Mouse (Mus musculus): Measurements from ENCODE around the gene Prlhr. TPM values are rescaled to one million over a fixed set of nuclear protein-coding genes. Genes with fewer than 3 reads are reported as not detected.

Prlhr gene
- total RNA-seq (2021), result not detected
- polyA plus RNA-seq (2012; rRNA removed), result 0.09 TPM in 1 of 2 replicates, not detected in the other
- long read RNA-seq, result 0 reads

DNA sequence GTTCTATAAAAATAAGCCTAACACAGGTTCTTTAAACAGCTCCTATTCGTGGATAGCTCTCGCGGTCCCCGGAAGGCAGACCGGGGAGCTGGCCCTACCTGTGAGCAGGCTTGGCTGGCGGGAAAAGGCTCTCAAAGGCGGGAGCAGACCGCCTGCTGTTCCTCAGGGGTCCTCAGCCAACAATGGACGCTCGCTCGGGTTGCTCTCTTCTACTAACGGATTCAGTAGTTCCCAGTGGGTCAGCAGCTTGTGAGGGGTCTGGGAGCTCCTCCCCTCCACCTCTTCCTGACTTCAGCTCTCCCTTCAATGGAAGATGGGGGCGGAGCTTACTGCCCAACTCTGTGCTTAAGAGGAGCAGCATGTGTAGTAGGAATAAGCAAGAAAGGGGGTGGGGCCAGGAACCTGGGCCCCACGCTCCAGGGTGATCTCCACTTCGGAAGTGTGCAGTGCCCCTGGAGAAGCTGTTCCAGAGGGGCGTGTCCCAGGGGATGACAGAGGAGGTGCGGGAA is at the start of gene Prlhr:
Gene Prlhr (minus strand): TSS at position 51 of the 509 bp plus-strand sequence.
- Histone ChIP-seq H3K36me3 (ENCODE audit: control insufficient read depth, insufficient read depth, low read length) (no peaks in the 10 kb centered on the region; the same call in 1 of the 2 replicates), H3K27ac (no peak within 1 kb of the TSS), H3K27me3 (ENCODE audit: control insufficient read depth, insufficient read depth, low read length) (peaks cover 20% of the 10 kb centered on the region), H3K4me1 (ENCODE audit: control insufficient read depth, insufficient read depth, low read length) (no peaks in the 10 kb centered on the region; the same call in 1 of the 2 replicates), H3K4me3 (no peak within 1 kb of the TSS), H3K79me2 (replicated peaks; ENCODE audit: control insufficient read depth, insufficient read depth, low read length) (no peaks in the 10 kb centered on the region), H3K9ac (ENCODE audit: low read depth, low read length) (no peak within 1 kb of the TSS)
- 10% methylated on average over 17 of the region's 17 CpGs for WGBS
- DNase-seq, result no peak
- TF ChIP-seq CTCF (IDR thresholded peaks at IDR 0.05) (no peak), POLR2A (IDR thresholded peaks at IDR 0.05; ENCODE audit: insufficient read depth, low read depth, low read length) (no peak), EP300 (IDR thresholded peaks at IDR 0.05; ENCODE audit: insufficient read depth, low read depth, low read length) (no peak)
- intact Hi-C loops (cut with DNase I), result loop anchor here (5.0 kb wide), 1 partner anchor 84 kb away; no protein-coding TSS in a partner anchor

GRCm38 (mm10) chr19:60515064-60515463 is 47.0 kb upstream of the Prlhr start:
- Histone ChIP-seq H3K4me3 (no peak overlapping the region), H3K79me2 (replicated peaks; ENCODE audit: control insufficient read depth, insufficient read depth, low read length) (no peaks in the 10 kb centered on the region), H3K27ac (no peak overlapping the region), H3K4me1 (ENCODE audit: control insufficient read depth, insufficient read depth, low read length) (no peaks in the 10 kb centered on the region), H3K27me3 (ENCODE audit: control insufficient read depth, insufficient read depth, low read length) (no peaks in the 10 kb centered on the region), H3K36me3 (ENCODE audit: control insufficient read depth, insufficient read depth, low read length) (no peaks in the 10 kb centered on the region), H3K9ac (ENCODE audit: low read depth, low read length) (no peak overlapping the region)
- intact Hi-C loops (cut with DNase I), result no loop called here
- WGBS, result 42% methylated on average over 2 of the region's 2 CpGs
- DNase-seq, result no peak
- no peak for TF ChIP-seq CTCF (IDR thresholded peaks at IDR 0.05)
- no peak for TF ChIP-seq EP300 (IDR thresholded peaks at IDR 0.05; ENCODE audit: insufficient read depth, low read depth, low read length)
- no peak for TF ChIP-seq POLR2A (IDR thresholded peaks at IDR 0.05; ENCODE audit: insufficient read depth, low read depth, low read length)

- H3K27me3 ChIP-seq (ENCODE audit: control insufficient read depth, insufficient read depth, low read length), result no peaks in the 10 kb centered on the region
- no peaks in the 10 kb centered on the region for H3K36me3 ChIP-seq (ENCODE audit: control insufficient read depth, insufficient read depth, low read length)
- H3K27ac ChIP-seq, result no peak overlapping the region
- H3K9ac ChIP-seq (ENCODE audit: low read depth, low read length), result no peak overlapping the region
- TF ChIP-seq EP300 (IDR thresholded peaks at IDR 0.05; ENCODE audit: insufficient read depth, low read depth, low read length) (no peak), POLR2A (IDR thresholded peaks at IDR 0.05; ENCODE audit: insufficient read depth, low read depth, low read length) (no peak), CTCF (IDR thresholded peaks at IDR 0.05) (no peak)
- no peak overlapping the region for H3K4me3 ChIP-seq
- DNase-seq, result no peak
- intact Hi-C loops (cut with DNase I), result no loop called here
- 59% methylated on average over 3 of the region's 3 CpGs for WGBS
- no peaks in the 10 kb centered on the region for H3K4me1 ChIP-seq (ENCODE audit: control insufficient read depth, insufficient read depth, low read length)
- H3K79me2 ChIP-seq (replicated peaks; ENCODE audit: control insufficient read depth, insufficient read depth, low read length), result no peaks in the 10 kb centered on the region
Measured at GRCm38 (mm10) chr19:60513431-60513830, 45.3 kb upstream of the Prlhr start.

- H3K4me1 ChIP-seq (ENCODE audit: control insufficient read depth, insufficient read depth, low read length), result no peaks in the 10 kb centered on the region
- intact Hi-C loops (cut with DNase I), result no loop called here
- DNase-seq, result no peak
- TF ChIP-seq POLR2A (IDR thresholded peaks at IDR 0.05; ENCODE audit: insufficient read depth, low read depth, low read length) (no peak), CTCF (IDR thresholded peaks at IDR 0.05) (no peak), EP300 (IDR thresholded peaks at IDR 0.05; ENCODE audit: insufficient read depth, low read depth, low read length) (no peak)
- H3K79me2 ChIP-seq (replicated peaks; ENCODE audit: control insufficient read depth, insufficient read depth, low read length), result no peaks in the 10 kb centered on the region
- H3K4me3 ChIP-seq, result no peak overlapping the region
- H3K27ac ChIP-seq, result no peak overlapping the region
- no peak overlapping the region for H3K9ac ChIP-seq (ENCODE audit: low read depth, low read length)
- H3K36me3 ChIP-seq (ENCODE audit: control insufficient read depth, insufficient read depth, low read length), result no peaks in the 10 kb centered on the region
- no peaks in the 10 kb centered on the region for H3K27me3 ChIP-seq (ENCODE audit: control insufficient read depth, insufficient read depth, low read length)
Measured at GRCm38 (mm10) chr19:60500209-60500608, 32.1 kb upstream of the Prlhr start.

GRCm38 (mm10) chr19:60497171-60497570 is 29.1 kb upstream of the Prlhr start:
- WGBS, result 59% methylated on average over 4 of the region's 4 CpGs
- H3K9ac ChIP-seq (ENCODE audit: low read depth, low read length), result no peak overlapping the region
- intact Hi-C loops (cut with DNase I), result no loop called here
- no peaks in the 10 kb centered on the region for H3K79me2 ChIP-seq (replicated peaks; ENCODE audit: control insufficient read depth, insufficient read depth, low read length)
- no peaks in the 10 kb centered on the region for H3K36me3 ChIP-seq (ENCODE audit: control insufficient read depth, insufficient read depth, low read length)
- H3K4me3 ChIP-seq, result no peak overlapping the region
- DNase-seq, result no peak
- no peak for TF ChIP-seq EP300 (IDR thresholded peaks at IDR 0.05; ENCODE audit: insufficient read depth, low read depth, low read length)
- no peak for TF ChIP-seq CTCF (IDR thresholded peaks at IDR 0.05)
- H3K27me3 ChIP-seq (ENCODE audit: control insufficient read depth, insufficient read depth, low read length), result no peaks in the 10 kb centered on the region
- no peaks in the 10 kb centered on the region for H3K4me1 ChIP-seq (ENCODE audit: control insufficient read depth, insufficient read depth, low read length)
- no peak overlapping the region for H3K27ac ChIP-seq

GRCm38 (mm10) chr19:60495772-60496171 is 27.7 kb upstream of the Prlhr start:
- H3K36me3 ChIP-seq (ENCODE audit: control insufficient read depth, insufficient read depth, low read length), result no peaks in the 10 kb centered on the region
- H3K27ac ChIP-seq, result no peak overlapping the region
- H3K79me2 ChIP-seq (replicated peaks; ENCODE audit: control insufficient read depth, insufficient read depth, low read length), result no peaks in the 10 kb centered on the region
- H3K9ac ChIP-seq (ENCODE audit: low read depth, low read length), result no peak overlapping the region
- TF ChIP-seq POLR2A (IDR thresholded peaks at IDR 0.05; ENCODE audit: insufficient read depth, low read depth, low read length), result no peak
- TF ChIP-seq CTCF (IDR thresholded peaks at IDR 0.05), result no peak
- no peak for TF ChIP-seq EP300 (IDR thresholded peaks at IDR 0.05; ENCODE audit: insufficient read depth, low read depth, low read length)
- WGBS, result 28% methylated on average over 3 of the region's 3 CpGs
- H3K4me1 ChIP-seq (ENCODE audit: control insufficient read depth, insufficient read depth, low read length), result no peaks in the 10 kb centered on the region
- H3K27me3 ChIP-seq (ENCODE audit: control insufficient read depth, insufficient read depth, low read length), result no peaks in the 10 kb centered on the region
- intact Hi-C loops (cut with DNase I), result no loop called here
- DNase-seq, result no peak
- H3K4me3 ChIP-seq, result no peak overlapping the region

All from heart, adult 2 months (tissue).